Mouse (Mus musculus): ENCODE data around the gene Piga.

Piga gene

GRCm38 (mm10) chrX:164419471-164419939 is at the start of gene Piga:
Gene Piga, plus strand, starts transcription at chrX:164419787.
- DNase-seq (ENCODE audit: low read depth in 2 of 2, low spot score in 2 of 2): peak; percentile 82

- no peak for DNase-seq (ENCODE audit: low read depth in 2 of 2, low spot score in 2 of 2)
Observed at GRCm38 (mm10) chrX:164370576-164370975, 49.0 kb upstream of the Piga start.

GRCm38 (mm10) chrX:164373081-164373480 is 46.5 kb upstream of the Piga start, which contains the start of gene Vegfd:
Gene Vegfd, plus strand, starts transcription at chrX:164373378.
- DNase-seq (ENCODE audit: low read depth in 2 of 2, low spot score in 2 of 2): no peak

GRCm38 (mm10) chrX:164374586-164374985 is 45.0 kb upstream of the Piga start:
- DNase-seq (ENCODE audit: low read depth in 2 of 2, low spot score in 2 of 2): no peak

GRCm38 (mm10) chrX:164379721-164380120 is 39.9 kb upstream of the Piga start:
- DNase-seq (ENCODE audit: low read depth in 2 of 2, low spot score in 2 of 2): no peak

GRCm38 (mm10) chrX:164381618-164382408 is 37.8 kb upstream of the Piga start:
- DNase-seq (ENCODE audit: low read depth in 2 of 2, low spot score in 2 of 2): peak; percentile 23 to 43

GRCm38 (mm10) chrX:164394091-164394490 is 25.5 kb upstream of the Piga start:
- DNase-seq (ENCODE audit: low read depth in 2 of 2, low spot score in 2 of 2): no peak

- no peak for DNase-seq (ENCODE audit: low read depth in 2 of 2, low spot score in 2 of 2)
Observed at GRCm38 (mm10) chrX:164398456-164398855, 21.1 kb upstream of the Piga start.

DNA sequence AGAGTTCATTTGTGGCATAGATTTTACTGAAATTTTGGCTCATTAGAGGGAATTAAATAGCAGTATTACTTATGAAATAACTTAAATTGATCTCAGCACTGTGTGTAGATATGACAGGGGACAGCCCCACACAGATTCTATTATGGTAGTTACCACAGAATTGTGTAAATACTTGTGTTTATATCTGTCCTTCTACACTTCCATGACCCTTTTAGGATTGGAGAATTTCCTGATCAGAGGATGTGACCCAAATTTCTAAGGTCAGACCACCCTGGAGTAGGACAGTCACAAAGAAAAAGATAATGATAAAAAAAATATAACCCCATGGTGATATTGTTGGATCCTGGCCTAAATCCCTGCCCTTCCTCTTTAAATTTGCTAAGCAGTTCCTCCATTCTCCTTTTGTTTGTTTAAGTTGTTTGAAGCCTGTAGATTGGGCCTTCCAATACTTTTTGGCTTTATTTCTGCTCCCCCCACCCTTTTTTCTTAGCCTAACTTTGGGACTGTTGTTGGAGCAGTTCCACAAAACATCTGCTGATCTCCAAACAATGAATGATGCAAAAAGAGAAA is 14.4 kb upstream of the Piga start:
- no peak for DNase-seq (ENCODE audit: low read depth in 2 of 2, low spot score in 2 of 2)

- DNase-seq (ENCODE audit: low read depth in 2 of 2, low spot score in 2 of 2): peak; percentile 6 to 26
Observed at GRCm38 (mm10) chrX:164406133-164407022, 13.2 kb upstream of the Piga start.

GRCm38 (mm10) chrX:164408301-164408927 is 11.2 kb upstream of the Piga start:
- DNase-seq (ENCODE audit: low read depth in 2 of 2, low spot score in 2 of 2): no peak

DNA sequence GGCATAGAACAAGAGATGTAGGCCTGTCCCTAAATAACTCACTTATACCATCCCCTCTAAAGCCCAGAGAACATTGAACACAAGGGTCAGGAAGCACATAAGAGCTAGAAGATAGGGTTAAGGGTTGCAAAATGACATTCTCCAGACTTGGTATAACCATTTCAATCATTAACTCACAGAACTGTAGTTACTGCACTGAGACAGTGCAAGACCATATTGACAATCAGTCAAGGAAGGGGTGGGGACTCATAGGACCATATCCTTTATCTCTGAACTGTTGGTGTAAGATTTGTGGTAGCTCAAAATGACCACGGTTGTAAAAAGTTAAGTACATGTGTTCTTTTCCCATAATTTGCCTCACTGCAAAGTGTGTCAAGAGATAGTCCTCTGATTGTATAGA is 9.0 kb upstream of the Piga start:
- DNase-seq (ENCODE audit: low read depth in 2 of 2, low spot score in 2 of 2): no peak

GRCm38 (mm10) chrX:164416803-164417202 is 2.8 kb upstream of the Piga start:
- no peak for DNase-seq (ENCODE audit: low read depth in 2 of 2, low spot score in 2 of 2)

GRCm38 (mm10) chrX:164418008-164418407 is 1.6 kb upstream of the Piga start:
- DNase-seq (ENCODE audit: low read depth in 2 of 2, low spot score in 2 of 2): no peak

- no peak for DNase-seq (ENCODE audit: low read depth in 2 of 2, low spot score in 2 of 2)
Observed at GRCm38 (mm10) chrX:164419955-164420354, 368 bp downstream of the Piga start.

- no peak for DNase-seq (ENCODE audit: low read depth in 2 of 2, low spot score in 2 of 2)
Observed at GRCm38 (mm10) chrX:164420518-164420917, 931 bp downstream of the Piga start.

GRCm38 (mm10) chrX:164424821-164425220 is 5.2 kb downstream of the Piga start:
- no peak for DNase-seq (ENCODE audit: low read depth in 2 of 2, low spot score in 2 of 2)

- DNase-seq (ENCODE audit: low read depth in 2 of 2, low spot score in 2 of 2): no peak
Observed at GRCm38 (mm10) chrX:164427295-164427694, 7.7 kb downstream of the Piga start.

DNA sequence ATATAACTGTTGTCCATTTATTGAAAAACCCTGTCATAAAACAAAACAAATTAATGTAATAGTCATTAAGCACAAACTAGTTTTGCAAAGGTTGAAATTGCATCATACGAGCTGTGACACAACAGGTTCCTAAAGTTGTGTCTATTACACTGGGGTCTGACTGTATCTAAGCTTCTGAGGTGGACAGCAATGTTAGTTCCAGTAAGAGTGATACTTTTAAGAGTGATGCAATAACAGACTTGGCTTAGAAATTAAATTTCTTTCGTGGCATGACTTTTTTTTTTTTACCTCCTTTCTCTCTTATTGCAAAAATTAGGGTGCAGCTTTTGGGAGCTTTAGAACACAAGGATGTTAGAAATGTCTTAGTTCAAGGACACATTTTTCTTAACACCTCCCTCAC is 8.6 kb downstream of the Piga start:
- DNase-seq (ENCODE audit: low read depth in 2 of 2, low spot score in 2 of 2): no peak

- DNase-seq (ENCODE audit: low read depth in 2 of 2, low spot score in 2 of 2): no peak
Observed at GRCm38 (mm10) chrX:164430621-164431020, 11.0 kb downstream of the Piga start.

DNA sequence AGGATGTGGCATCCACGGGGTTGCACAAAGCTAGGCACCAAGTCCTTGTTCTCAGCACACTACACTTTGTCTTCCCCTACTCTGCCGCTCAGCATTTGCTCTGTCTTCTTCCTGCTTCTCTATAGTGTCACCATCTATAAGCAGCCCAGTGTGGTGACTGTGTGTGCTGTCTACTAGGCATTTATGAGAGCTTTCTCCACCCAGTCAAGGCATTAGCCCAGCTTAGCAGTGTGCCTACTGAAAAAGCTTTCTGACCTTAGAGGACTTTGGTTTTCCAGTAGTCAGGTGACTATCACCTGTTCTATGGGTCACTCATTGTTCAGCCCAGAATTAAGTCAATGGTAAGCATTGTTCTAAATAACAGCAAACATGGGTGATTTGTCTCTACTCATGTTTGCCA is 11.5 kb downstream of the Piga start:
- no peak for DNase-seq (ENCODE audit: low read depth in 2 of 2, low spot score in 2 of 2)
